Mouse (Mus musculus): Measurements from ENCODE around the gene Pnp. TPM values are rescaled to one million over a fixed set of nuclear protein-coding genes. Genes with fewer than 3 reads are reported as not detected.
"Not testable (repeated sequence)": the region's sequence is repeated elsewhere in the genome, so short reads cannot be mapped to it uniquely, and the experiment has no call there.

Gene Pnp
- polyA plus RNA-seq, 1 experiment from 2014 or later: 74.6 TPM

- ATAC-seq (no peak), DNase-seq (ENCODE audit: low spot score) (no peak)
- TF ChIP-seq CTCF (IDR thresholded peaks at IDR 0.05) (no peak), EP300 (IDR thresholded peaks at IDR 0.05) (no peak)
- Histone ChIP-seq H3K36me3 (ENCODE audit: insufficient read depth, low read length) (no peaks in the 10 kb centered on the region), H3K27me3 (replicated peaks; ENCODE audit: insufficient read depth, low read length) (no peaks in the 10 kb centered on the region), H3K4me1 (ENCODE audit: insufficient read depth, low read depth, low read length) (no peaks in the 10 kb centered on the region), H3K9me3 (ENCODE audit: low read length) (no peaks in the 10 kb centered on the region), H3K4me3 (ENCODE audit: low read depth, low read length) (no peak overlapping the region), H3K27ac (ENCODE audit: low read length) (no peak overlapping the region), H3K4me2 (replicated peaks; ENCODE audit: low read depth, low read length) (no peak overlapping the region), H3K9ac (replicated peaks; ENCODE audit: low read depth) (no peak overlapping the region)
- WGBS: 30% methylated on average over 4 of the region's 4 CpGs
Observed at GRCm38 (mm10) chr14:50973700-50974099, 42.8 kb downstream of the Pnp start.

- Histone ChIP-seq H3K4me1 (ENCODE audit: insufficient read depth, low read depth, low read length) (no peaks in the 10 kb centered on the region), H3K9ac (replicated peaks; ENCODE audit: low read depth) (no peak overlapping the region), H3K4me3 (ENCODE audit: low read depth, low read length) (no peak overlapping the region), H3K27ac (ENCODE audit: low read length) (no peak overlapping the region), H3K36me3 (ENCODE audit: insufficient read depth, low read length) (no peaks in the 10 kb centered on the region), H3K4me2 (replicated peaks; ENCODE audit: low read depth, low read length) (no peak overlapping the region), H3K9me3 (ENCODE audit: low read length) (no peaks in the 10 kb centered on the region), H3K27me3 (replicated peaks; ENCODE audit: insufficient read depth, low read length) (no peaks in the 10 kb centered on the region)
- 63% methylated on average over 5 of the region's 5 CpGs for WGBS
- TF ChIP-seq CTCF (IDR thresholded peaks at IDR 0.05) (no peak), EP300 (IDR thresholded peaks at IDR 0.05) (no peak)
- DNase-seq (ENCODE audit: low spot score): no peak
- no peak for ATAC-seq
Observed at GRCm38 (mm10) chr14:50975001-50975400, 44.1 kb downstream of the Pnp start.

- ATAC-seq (no peak; the same call in 1 of the 2 replicates), DNase-seq (ENCODE audit: low spot score) (peak; percentile 58)
- Histone ChIP-seq H3K27ac (ENCODE audit: low read length) (no peak overlapping the region), H3K9me3 (ENCODE audit: low read length) (no peaks in the 10 kb centered on the region), H3K4me1 (ENCODE audit: insufficient read depth, low read depth, low read length) (no peaks in the 10 kb centered on the region), H3K4me3 (ENCODE audit: low read depth, low read length) (no peak overlapping the region), H3K9ac (replicated peaks; ENCODE audit: low read depth) (no peak overlapping the region), H3K27me3 (replicated peaks; ENCODE audit: insufficient read depth, low read length) (no peaks in the 10 kb centered on the region), H3K4me2 (replicated peaks; ENCODE audit: low read depth, low read length) (no peak overlapping the region), H3K36me3 (ENCODE audit: insufficient read depth, low read length) (no peaks in the 10 kb centered on the region)
- 23% methylated on average over 9 of the region's 9 CpGs for WGBS
- TF ChIP-seq EP300 (IDR thresholded peaks at IDR 0.05) (no peak), CTCF (IDR thresholded peaks at IDR 0.05) (peak; percentile 47)
Observed at GRCm38 (mm10) chr14:50976674-50977073, 45.8 kb downstream of the Pnp start.

GRCm38 (mm10) chr14:50978451-50978850, 47.6 kb downstream of the Pnp start:
- ATAC-seq; H3K4me1 ChIP-seq (ENCODE audit: insufficient read depth, low read depth, low read length): not testable (repeated sequence)

GRCm38 (mm10) chr14:50979631-50980030, 48.7 kb downstream of the Pnp start:
- 0 out of 2 replicates have a peak, but pooled peaks have one; percentile 9 for ATAC-seq
- no peak for TF ChIP-seq CTCF (IDR thresholded peaks at IDR 0.05)
- no peak for TF ChIP-seq EP300 (IDR thresholded peaks at IDR 0.05)

More at GRCm38 (mm10) chr14:50978451-50978850, 47.6 kb downstream of the Pnp start:
- DNase-seq (ENCODE audit: low spot score); H3K4me2 ChIP-seq (replicated peaks; ENCODE audit: low read depth, low read length); H3K9ac ChIP-seq (replicated peaks; ENCODE audit: low read depth); H3K27me3 ChIP-seq (replicated peaks; ENCODE audit: insufficient read depth, low read length); H3K9me3 ChIP-seq (ENCODE audit: low read length); H3K27ac ChIP-seq (ENCODE audit: low read length); H3K36me3 ChIP-seq (ENCODE audit: insufficient read depth, low read length); H3K4me3 ChIP-seq (ENCODE audit: low read depth, low read length): not testable (repeated sequence)
- 86% methylated on average over 6 of the region's 6 CpGs for WGBS

GRCm38 (mm10) chr14:50981207-50981606, 50.3 kb downstream of the Pnp start:
- Histone ChIP-seq H3K4me2 (replicated peaks; ENCODE audit: low read depth, low read length) (no peak overlapping the region), H3K27ac (ENCODE audit: low read length) (no peak overlapping the region), H3K4me1 (ENCODE audit: insufficient read depth, low read depth, low read length) (no peaks in the 10 kb centered on the region), H3K9ac (replicated peaks; ENCODE audit: low read depth) (no peak overlapping the region), H3K4me3 (ENCODE audit: low read depth, low read length) (no peak overlapping the region), H3K9me3 (ENCODE audit: low read length) (no peaks in the 10 kb centered on the region), H3K27me3 (replicated peaks; ENCODE audit: insufficient read depth, low read length) (no peaks in the 10 kb centered on the region), H3K36me3 (ENCODE audit: insufficient read depth, low read length) (no peaks in the 10 kb centered on the region)
- no peak for TF ChIP-seq CTCF (IDR thresholded peaks at IDR 0.05)
- no peak for TF ChIP-seq EP300 (IDR thresholded peaks at IDR 0.05)
- ATAC-seq (no peak), DNase-seq (ENCODE audit: low spot score) (no peak)
- WGBS: 29% methylated on average over 2 of the region's 2 CpGs

More at GRCm38 (mm10) chr14:50979631-50980030, 48.7 kb downstream of the Pnp start:
- DNase-seq (ENCODE audit: low spot score): no peak
- H3K36me3 ChIP-seq (ENCODE audit: insufficient read depth, low read length): no peaks in the 10 kb centered on the region
- H3K27ac ChIP-seq (ENCODE audit: low read length): no peak overlapping the region
- no peak overlapping the region for H3K4me3 ChIP-seq (ENCODE audit: low read depth, low read length)
- no peak overlapping the region for H3K9ac ChIP-seq (replicated peaks; ENCODE audit: low read depth)
- no peaks in the 10 kb centered on the region for H3K4me1 ChIP-seq (ENCODE audit: insufficient read depth, low read depth, low read length)
- H3K27me3 ChIP-seq (replicated peaks; ENCODE audit: insufficient read depth, low read length): no peaks in the 10 kb centered on the region
- no peaks in the 10 kb centered on the region for H3K9me3 ChIP-seq (ENCODE audit: low read length)
- no peak overlapping the region for H3K4me2 ChIP-seq (replicated peaks; ENCODE audit: low read depth, low read length)

- 54% methylated on average over 5 of the region's 5 CpGs for WGBS
- no peaks in the 10 kb centered on the region for H3K4me1 ChIP-seq (ENCODE audit: insufficient read depth, low read depth, low read length)
- H3K27me3 ChIP-seq (replicated peaks; ENCODE audit: insufficient read depth, low read length): no peaks in the 10 kb centered on the region
- H3K27ac ChIP-seq (ENCODE audit: low read length): no peak overlapping the region
- H3K4me2 ChIP-seq (replicated peaks; ENCODE audit: low read depth, low read length): no peak overlapping the region
- DNase-seq (ENCODE audit: low spot score) (no peak), ATAC-seq (no peak)
- TF ChIP-seq EP300 (IDR thresholded peaks at IDR 0.05): no peak
- no peak for TF ChIP-seq CTCF (IDR thresholded peaks at IDR 0.05)
- H3K9ac ChIP-seq (replicated peaks; ENCODE audit: low read depth): no peak overlapping the region
- H3K9me3 ChIP-seq (ENCODE audit: low read length): no peaks in the 10 kb centered on the region
- H3K36me3 ChIP-seq (ENCODE audit: insufficient read depth, low read length): no peaks in the 10 kb centered on the region
- H3K4me3 ChIP-seq (ENCODE audit: low read depth, low read length): no peak overlapping the region
Observed at GRCm38 (mm10) chr14:50981837-50982236, 51.0 kb downstream of the Pnp start.
